Mouse (Mus musculus): Measurements from ENCODE around the gene Rfpl4b. TPM values are rescaled to one million over a fixed set of nuclear protein-coding genes. Genes with fewer than 3 reads are reported as not detected.
"Not testable (repeated sequence)": the region's sequence is repeated elsewhere in the genome, so short reads cannot be mapped to it uniquely, and the experiment has no call there.

Rfpl4b gene
- not detected in 2 replicates for polyA plus RNA-seq (2014; fragmentation: Nextera tagmentation; extraction: Ambion mirVana)

DNA sequence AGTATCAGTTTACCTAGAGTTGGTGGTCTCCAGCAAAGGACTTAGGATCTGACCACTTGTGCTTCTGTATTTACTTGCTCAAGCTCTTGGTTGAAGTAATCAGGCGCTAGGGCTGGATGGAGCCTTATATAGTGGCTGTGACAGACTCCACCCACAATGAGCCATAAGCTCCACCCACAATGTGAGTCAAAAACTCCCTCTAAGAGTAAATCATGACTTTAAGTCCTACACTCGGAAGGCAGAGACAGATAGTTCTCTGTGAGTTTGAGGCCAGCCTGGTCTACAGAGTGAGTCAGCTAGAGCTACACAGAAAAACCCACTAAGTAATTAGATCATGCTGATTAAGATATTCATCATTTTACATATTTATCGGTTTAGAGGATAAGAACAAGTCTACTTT lies at the start of gene Rfpl4b:
TSS of gene Rfpl4b (minus strand) at position 101 of the 400 bp plus-strand sequence.
- 88% methylated on average over 3 of the region's 3 CpGs for WGBS
- no peaks in the 10 kb centered on the region for H3K27me3 ChIP-seq (ENCODE audit: control insufficient read depth, insufficient read depth, low read length)

DNA sequence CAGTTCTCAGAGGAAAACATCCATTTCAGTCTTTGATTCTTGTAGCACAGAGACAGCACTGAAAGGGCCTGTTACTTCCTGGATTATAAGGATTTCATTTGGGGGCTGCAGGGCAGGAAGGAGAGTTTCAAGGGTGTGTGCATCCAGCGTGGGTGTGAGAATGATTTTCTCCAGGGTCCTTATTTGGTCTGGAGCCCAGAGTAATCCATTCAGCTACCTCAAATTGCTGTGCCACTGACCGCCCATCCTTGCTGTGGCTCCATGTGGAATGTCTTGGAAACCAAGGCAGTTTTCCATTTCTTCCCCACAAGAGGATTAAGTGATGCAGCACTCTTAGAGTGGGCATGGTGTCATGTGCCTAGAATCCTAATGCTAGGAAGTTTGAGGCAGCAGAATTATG lies 33.6 kb upstream of the Rfpl4b start:
- Histone ChIP-seq H3K27me3 (ENCODE audit: control insufficient read depth, insufficient read depth, low read length) (no peaks in the 10 kb centered on the region), H3K9ac (replicated peaks; ENCODE audit: low read depth, low read length) (no peak overlapping the region), H3K36me3 (ENCODE audit: control insufficient read depth, insufficient read depth, low read length) (no peaks in the 10 kb centered on the region), H3K4me2 (replicated peaks; ENCODE audit: low read depth, low read length) (no peak overlapping the region), H3K4me3 (ENCODE audit: low read depth, low read length) (no peak overlapping the region), H3K4me1 (ENCODE audit: control insufficient read depth, insufficient read depth, low read length) (no peaks in the 10 kb centered on the region), H3K27ac (ENCODE audit: low read length) (no peak overlapping the region), H3K9me3 (ENCODE audit: control insufficient read depth, low read depth, low read length) (no peaks in the 10 kb centered on the region)
- ATAC-seq (ENCODE audit: insufficient number of reproducible peaks, insufficient read depth, low FRiP score, low read depth), result no peak
- WGBS, result 48% methylated on average over 2 of the region's 2 CpGs

More for the DNA sequence above, at the start of gene Rfpl4b:
- no peak within 1 kb of the TSS for H3K4me2 ChIP-seq (replicated peaks; ENCODE audit: low read depth, low read length)
- ATAC-seq (ENCODE audit: insufficient number of reproducible peaks, insufficient read depth, low FRiP score, low read depth), result no peak
- no peak within 1 kb of the TSS for H3K9ac ChIP-seq (replicated peaks; ENCODE audit: low read depth, low read length)
- no peaks in the 10 kb centered on the region for H3K9me3 ChIP-seq (ENCODE audit: control insufficient read depth, low read depth, low read length)
- no peaks in the 10 kb centered on the region for H3K4me1 ChIP-seq (ENCODE audit: control insufficient read depth, insufficient read depth, low read length)
- no peak within 1 kb of the TSS for H3K27ac ChIP-seq (ENCODE audit: low read length)
- H3K4me3 ChIP-seq (ENCODE audit: low read depth, low read length), result no peak within 1 kb of the TSS
- H3K36me3 ChIP-seq (ENCODE audit: control insufficient read depth, insufficient read depth, low read length), result no peaks in the 10 kb centered on the region

DNA sequence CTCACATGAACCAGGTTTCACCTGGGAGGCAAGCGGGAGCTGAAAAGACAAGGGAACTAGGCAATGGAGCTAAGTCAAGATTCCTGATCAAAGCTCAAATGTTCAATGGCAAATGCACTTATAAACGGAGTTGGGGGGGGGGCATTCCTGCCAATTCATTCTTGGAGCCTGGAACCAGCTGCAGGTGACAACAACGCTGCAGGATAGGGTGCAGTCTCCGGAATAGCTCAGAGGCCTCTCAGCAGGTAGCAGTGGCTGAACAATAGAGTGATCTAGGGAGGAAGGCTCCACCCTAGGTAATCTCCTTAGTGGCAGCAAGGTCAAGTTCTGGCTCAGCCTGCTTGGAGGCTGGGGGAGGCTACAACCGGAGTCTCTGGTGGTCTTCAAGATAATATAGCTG lies 28.4 kb upstream of the Rfpl4b start:
- WGBS, result 41% methylated on average over 5 of the region's 5 CpGs
- not testable (repeated sequence) for H3K36me3 ChIP-seq (ENCODE audit: control insufficient read depth, insufficient read depth, low read length); H3K27ac ChIP-seq (ENCODE audit: low read length); ATAC-seq (ENCODE audit: insufficient number of reproducible peaks, insufficient read depth, low FRiP score, low read depth); H3K4me3 ChIP-seq (ENCODE audit: low read depth, low read length); H3K4me2 ChIP-seq (replicated peaks; ENCODE audit: low read depth, low read length); H3K9me3 ChIP-seq (ENCODE audit: control insufficient read depth, low read depth, low read length); H3K4me1 ChIP-seq (ENCODE audit: control insufficient read depth, insufficient read depth, low read length); H3K9ac ChIP-seq (replicated peaks; ENCODE audit: low read depth, low read length); H3K27me3 ChIP-seq (ENCODE audit: control insufficient read depth, insufficient read depth, low read length)

DNA sequence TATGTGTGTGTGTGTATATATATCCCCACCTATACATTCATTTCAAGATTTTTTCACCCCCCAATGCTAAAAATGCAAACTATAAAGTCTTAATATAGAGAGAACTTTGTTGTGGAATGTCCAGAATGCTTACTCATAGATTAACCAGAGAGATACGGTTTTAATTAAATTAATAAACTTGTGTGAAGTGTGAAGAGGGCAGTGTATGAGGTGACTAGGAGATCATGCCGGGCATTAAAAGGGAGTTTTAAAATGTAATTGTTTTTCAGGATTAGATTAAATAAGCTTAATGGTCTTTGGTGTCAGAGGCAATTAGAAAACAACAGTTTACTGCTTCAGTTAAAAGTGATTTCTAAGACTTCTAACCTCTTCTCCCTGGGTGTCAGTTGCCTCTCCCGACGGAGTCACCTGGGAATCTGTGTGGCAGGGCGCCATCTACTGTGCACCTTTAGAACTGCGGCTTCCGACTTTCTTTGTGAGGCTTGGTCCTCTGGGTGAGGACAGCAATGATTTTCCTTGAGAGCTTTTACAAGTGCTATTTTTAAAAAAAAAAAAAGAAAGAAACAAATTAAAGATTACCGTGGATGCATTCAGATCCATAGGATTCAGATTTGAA lies 27.4 kb upstream of the Rfpl4b start:
- Histone ChIP-seq H3K4me2 (replicated peaks; ENCODE audit: low read depth, low read length) (no peak overlapping the region), H3K27ac (ENCODE audit: low read length) (no peak overlapping the region), H3K9ac (replicated peaks; ENCODE audit: low read depth, low read length) (no peak overlapping the region), H3K36me3 (ENCODE audit: control insufficient read depth, insufficient read depth, low read length) (no peaks in the 10 kb centered on the region), H3K4me3 (ENCODE audit: low read depth, low read length) (no peak overlapping the region), H3K27me3 (ENCODE audit: control insufficient read depth, insufficient read depth, low read length) (no peaks in the 10 kb centered on the region), H3K4me1 (ENCODE audit: control insufficient read depth, insufficient read depth, low read length) (no peaks in the 10 kb centered on the region), H3K9me3 (ENCODE audit: control insufficient read depth, low read depth, low read length) (no peaks in the 10 kb centered on the region)
- WGBS, result 20% methylated on average over 8 of the region's 8 CpGs
- no peak for ATAC-seq (ENCODE audit: insufficient number of reproducible peaks, insufficient read depth, low FRiP score, low read depth)

DNA sequence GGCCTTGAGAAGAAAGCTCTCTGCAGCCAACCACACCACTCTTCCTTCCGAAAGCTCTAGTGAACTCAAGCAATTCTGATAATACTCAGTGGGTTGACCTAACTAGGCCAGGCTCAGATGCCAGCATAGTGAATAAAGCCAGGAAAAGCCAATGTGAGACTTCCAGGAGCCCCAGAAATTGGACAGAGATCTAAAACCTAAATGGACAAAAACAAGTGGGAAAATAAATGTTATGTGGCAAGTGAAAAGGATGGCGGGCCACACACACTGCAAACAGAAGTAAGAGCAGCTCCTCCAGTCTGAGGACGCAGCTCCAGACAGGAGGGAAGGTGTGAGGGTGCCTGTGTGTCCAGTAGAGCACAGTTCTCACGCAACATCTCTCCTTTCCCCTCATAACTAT lies 26.7 kb upstream of the Rfpl4b start:
- no peak for ATAC-seq (ENCODE audit: insufficient number of reproducible peaks, insufficient read depth, low FRiP score, low read depth)
- WGBS, result 86% methylated on average over 4 of the region's 4 CpGs
- H3K9ac ChIP-seq (replicated peaks; ENCODE audit: low read depth, low read length), result no peak overlapping the region

DNA sequence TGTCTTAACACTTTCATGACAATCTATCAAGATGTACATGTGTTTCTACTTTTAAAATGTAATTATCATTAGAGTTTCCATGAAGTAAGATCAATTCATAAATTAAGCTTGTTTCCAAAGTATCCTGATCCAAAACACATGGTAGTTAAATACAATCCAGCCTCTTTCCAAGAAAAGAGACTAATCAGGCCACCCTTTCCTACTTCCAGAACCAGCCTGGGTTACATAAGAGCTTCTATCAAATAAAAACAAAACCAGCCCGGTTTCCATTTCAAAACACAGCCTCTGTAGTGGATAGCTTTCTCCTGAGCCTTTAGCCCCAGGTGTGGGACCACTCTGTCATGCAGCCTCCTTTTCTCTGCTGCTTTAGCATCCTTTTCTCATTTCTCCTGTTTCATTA lies 2.2 kb upstream of the Rfpl4b start:
- no peaks in the 10 kb centered on the region for H3K36me3 ChIP-seq (ENCODE audit: control insufficient read depth, insufficient read depth, low read length)
- H3K27ac ChIP-seq (ENCODE audit: low read length), result no peak overlapping the region
- H3K27me3 ChIP-seq (ENCODE audit: control insufficient read depth, insufficient read depth, low read length), result no peaks in the 10 kb centered on the region
- WGBS, result 52% methylated on average over 1 of the region's 1 CpGs
- H3K4me1 ChIP-seq (ENCODE audit: control insufficient read depth, insufficient read depth, low read length), result no peaks in the 10 kb centered on the region
- ATAC-seq (ENCODE audit: insufficient number of reproducible peaks, insufficient read depth, low FRiP score, low read depth), result no peak
- H3K4me3 ChIP-seq (ENCODE audit: low read depth, low read length), result no peak overlapping the region
- H3K9ac ChIP-seq (replicated peaks; ENCODE audit: low read depth, low read length), result no peak overlapping the region
- no peak overlapping the region for H3K4me2 ChIP-seq (replicated peaks; ENCODE audit: low read depth, low read length)
- no peaks in the 10 kb centered on the region for H3K9me3 ChIP-seq (ENCODE audit: control insufficient read depth, low read depth, low read length)

More for the DNA sequence above, 26.7 kb upstream of the Rfpl4b start:
- Histone ChIP-seq H3K27ac (ENCODE audit: low read length) (no peak overlapping the region), H3K36me3 (ENCODE audit: control insufficient read depth, insufficient read depth, low read length) (no peaks in the 10 kb centered on the region), H3K4me3 (ENCODE audit: low read depth, low read length) (no peak overlapping the region), H3K9me3 (ENCODE audit: control insufficient read depth, low read depth, low read length) (no peaks in the 10 kb centered on the region), H3K4me1 (ENCODE audit: control insufficient read depth, insufficient read depth, low read length) (no peaks in the 10 kb centered on the region), H3K27me3 (ENCODE audit: control insufficient read depth, insufficient read depth, low read length) (no peaks in the 10 kb centered on the region), H3K4me2 (replicated peaks; ENCODE audit: low read depth, low read length) (no peak overlapping the region)

DNA sequence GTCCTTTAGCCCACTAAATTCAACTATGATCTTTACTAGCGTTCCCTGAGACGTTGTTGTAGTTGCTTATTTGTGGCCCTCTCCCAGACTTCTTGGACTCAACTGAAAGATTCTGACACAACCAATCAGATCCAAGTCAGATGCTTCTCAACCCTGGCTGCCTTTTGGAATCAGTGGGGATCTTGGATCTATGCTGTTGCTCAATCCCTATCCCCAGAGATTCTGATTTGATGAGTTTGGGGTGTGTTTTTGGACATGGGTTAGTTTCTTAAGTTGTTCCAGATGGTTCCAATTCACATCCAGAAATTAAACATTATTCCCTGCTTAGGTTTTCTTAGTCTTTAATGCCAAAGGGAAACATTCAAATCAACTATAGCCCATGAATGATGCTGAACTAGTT lies 15.5 kb downstream of the Rfpl4b start:
- H3K27ac ChIP-seq (ENCODE audit: low read length), result no peak overlapping the region
- no peaks in the 10 kb centered on the region for H3K36me3 ChIP-seq (ENCODE audit: control insufficient read depth, insufficient read depth, low read length)
- H3K4me2 ChIP-seq (replicated peaks; ENCODE audit: low read depth, low read length), result no peak overlapping the region
- 83% methylated on average over 2 of the region's 2 CpGs for WGBS
- no peaks in the 10 kb centered on the region for H3K4me1 ChIP-seq (ENCODE audit: control insufficient read depth, insufficient read depth, low read length)
- H3K27me3 ChIP-seq (ENCODE audit: control insufficient read depth, insufficient read depth, low read length), result no peaks in the 10 kb centered on the region
- H3K9ac ChIP-seq (replicated peaks; ENCODE audit: low read depth, low read length), result no peak overlapping the region
- H3K9me3 ChIP-seq (ENCODE audit: control insufficient read depth, low read depth, low read length), result no peaks in the 10 kb centered on the region
- no peak overlapping the region for H3K4me3 ChIP-seq (ENCODE audit: low read depth, low read length)
- no peak for ATAC-seq (ENCODE audit: insufficient number of reproducible peaks, insufficient read depth, low FRiP score, low read depth)

DNA sequence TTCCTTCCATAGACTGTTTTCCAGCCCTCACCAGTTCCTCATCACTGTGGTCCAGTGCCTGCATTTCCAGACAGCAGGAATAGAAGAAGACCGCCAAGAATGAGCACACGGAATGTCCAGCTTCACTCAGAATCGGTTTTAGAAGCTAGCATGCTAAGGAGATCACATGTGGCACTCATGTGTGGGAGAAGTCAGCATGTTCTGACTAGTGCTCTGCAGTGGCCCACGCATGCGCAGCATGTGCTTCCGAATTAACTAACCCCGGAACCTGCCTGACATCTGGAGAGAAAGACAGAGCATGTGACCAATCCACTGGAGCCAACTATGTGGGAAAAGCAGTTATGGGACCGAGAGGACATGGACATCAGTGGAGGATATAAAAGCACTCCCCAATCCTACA lies 17.5 kb downstream of the Rfpl4b start:
- H3K36me3 ChIP-seq (ENCODE audit: control insufficient read depth, insufficient read depth, low read length), result no peaks in the 10 kb centered on the region
- no peaks in the 10 kb centered on the region for H3K4me1 ChIP-seq (ENCODE audit: control insufficient read depth, insufficient read depth, low read length)
- no peaks in the 10 kb centered on the region for H3K27me3 ChIP-seq (ENCODE audit: control insufficient read depth, insufficient read depth, low read length)
- no peak for ATAC-seq (ENCODE audit: insufficient number of reproducible peaks, insufficient read depth, low FRiP score, low read depth)
- no peaks in the 10 kb centered on the region for H3K9me3 ChIP-seq (ENCODE audit: control insufficient read depth, low read depth, low read length)
- 95% methylated on average over 8 of the region's 8 CpGs for WGBS
- no peak overlapping the region for H3K4me2 ChIP-seq (replicated peaks; ENCODE audit: low read depth, low read length)
- no peak overlapping the region for H3K4me3 ChIP-seq (ENCODE audit: low read depth, low read length)
- H3K27ac ChIP-seq (ENCODE audit: low read length), result no peak overlapping the region
- H3K9ac ChIP-seq (replicated peaks; ENCODE audit: low read depth, low read length), result no peak overlapping the region

DNA sequence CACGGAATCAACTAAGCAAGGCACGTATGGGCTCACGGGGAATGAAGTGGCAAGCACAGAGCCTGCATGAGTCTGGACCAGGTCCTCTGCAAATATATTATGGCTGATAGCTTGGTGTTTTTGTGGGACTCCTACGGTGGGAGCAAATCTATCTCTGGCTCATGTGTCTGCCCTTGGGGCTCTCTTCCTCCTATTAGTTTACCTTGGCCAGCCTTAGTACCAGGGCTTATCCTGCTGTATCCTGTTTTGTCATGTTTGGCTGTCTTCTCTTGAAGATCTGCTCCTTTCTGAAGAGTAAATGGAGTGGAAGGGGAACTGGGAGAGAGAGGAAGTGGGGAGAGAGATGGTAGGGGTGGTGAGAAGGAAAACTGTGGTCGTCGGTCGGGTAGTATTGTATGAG lies 18.3 kb downstream of the Rfpl4b start:
- Histone ChIP-seq H3K4me1 (ENCODE audit: control insufficient read depth, insufficient read depth, low read length) (no peaks in the 10 kb centered on the region), H3K27ac (ENCODE audit: low read length) (no peak overlapping the region), H3K4me3 (ENCODE audit: low read depth, low read length) (no peak overlapping the region), H3K36me3 (ENCODE audit: control insufficient read depth, insufficient read depth, low read length) (no peaks in the 10 kb centered on the region), H3K9me3 (ENCODE audit: control insufficient read depth, low read depth, low read length) (no peaks in the 10 kb centered on the region), H3K4me2 (replicated peaks; ENCODE audit: low read depth, low read length) (no peak overlapping the region), H3K27me3 (ENCODE audit: control insufficient read depth, insufficient read depth, low read length) (no peaks in the 10 kb centered on the region), H3K9ac (replicated peaks; ENCODE audit: low read depth, low read length) (no peak overlapping the region)
- WGBS, result 91% methylated on average over 7 of the region's 7 CpGs
- no peak for ATAC-seq (ENCODE audit: insufficient number of reproducible peaks, insufficient read depth, low FRiP score, low read depth)
